ENCODE assay signal across 8 mouse cellular contexts in genomic region chr9:32032521-32033185, GRCm38 (mm10).
DNase-seq lines count a peak whose midpoint lies in the region; ATAC-seq and TF ChIP-seq lines count a peak whose summit lies in the region.

No protein-coding gene starts in this region.

- peak overlapping the region; percentile 94 for H3K9ac ChIP-seq in forebrain, embryonic 16.5 days (replicated peaks; ENCODE audit: low read depth, low read length)

- H3K27me3 ChIP-seq in forebrain, embryonic 16.5 days (replicated peaks; ENCODE audit: control insufficient read depth, insufficient read depth, low read length), result no peaks in the 10 kb centered on the region

- H3K36me3 ChIP-seq in forebrain, embryonic 16.5 days (ENCODE audit: control insufficient read depth, insufficient read depth), result no peaks in the 10 kb centered on the region

- H3K4me1 ChIP-seq in bone marrow, adult 2 months (ENCODE audit: control insufficient read depth, insufficient read depth, low read length), result no peaks in the 10 kb centered on the region
- peaks cover 18% of the 10 kb centered on the region for H3K4me1 ChIP-seq in forebrain, embryonic 16.5 days (replicated peaks; ENCODE audit: control insufficient read depth, insufficient read depth, low read length)

- intact Hi-C loops in heart, postnatal 25 days (cut with DNase I), result loop anchor here (5.0 kb wide), 3 partner anchors 60 to 130 kb away; no protein-coding TSS in a partner anchor

- no peak for TF ChIP-seq CTCF in bone marrow, adult 2 months (IDR thresholded peaks at IDR 0.05; ENCODE audit: control insufficient read depth, insufficient read depth, low read length)

- ATAC-seq in forebrain, embryonic 16.5 days, result peak; percentile 57

- H3K27ac ChIP-seq in bone marrow, adult 2 months (ENCODE audit: control insufficient read depth, insufficient read depth, low read depth, low read length, poor library complexity), result no peak overlapping the region; the same call in 1 of the 2 replicates
- peak overlapping the region; percentile 88 for H3K27ac ChIP-seq in forebrain, embryonic 16.5 days (ENCODE audit: low read length)

- DNase-seq in NIH3T3 (ENCODE audit: low read depth), result peak; percentile 54
- DNase-seq in heart, postnatal 25 days (ENCODE audit: low spot score), result peak; percentile 21
- peak; percentile 41 to 56 for DNase-seq in layer of hippocampus, postnatal 36 days
- DNase-seq in lung, postnatal 4 days, result peak; percentile 58 to 65
- DNase-seq in right cerebral cortex, postnatal 14 days, result peak; percentile 54
- DNase-seq in Muller cell, postnatal 12 days (ENCODE audit: inconsistent ontology term), result no peak

- H3K9me3 ChIP-seq in forebrain, embryonic 16.5 days (ENCODE audit: control insufficient read depth, low read length), result no peaks in the 10 kb centered on the region

- peak overlapping the region; percentile 87 for H3K4me2 ChIP-seq in forebrain, embryonic 16.5 days (ENCODE audit: low read length)

- TF ChIP-seq POLR2A in bone marrow, adult 2 months (IDR thresholded peaks at IDR 0.05; ENCODE audit: borderline replicate concordance, control insufficient read depth, low read depth, low read length), result no peak

- peak overlapping the region; percentile 47 for H3K4me3 ChIP-seq in bone marrow, adult 2 months (replicated peaks; ENCODE audit: control insufficient read depth, low read depth, low read length)
- peak overlapping the region; percentile 87 for H3K4me3 ChIP-seq in forebrain, embryonic 16.5 days (replicated peaks; ENCODE audit: low read length)

- WGBS in bone marrow, adult 2 months, result 15% methylated on average over 93 of the region's 94 CpGs
- 0% methylated on average over 64 of the region's 94 CpGs for WGBS in forebrain, embryonic 16.5 days
